Mouse (Mus musculus) ES-Bruce4 (cell line): ENCODE measurements around the gene Gabrr3. TPM values are rescaled to one million over a fixed set of nuclear protein-coding genes. Genes with fewer than 3 reads are reported as not detected.

Experiments used
- H3K27ac ChIP-seq: 2 replicates; pipeline ENCODE4 v1.5.1; 2012; ENCODE audit warnings: low read length, inconsistent platforms; ENCODE audit not compliant: insufficient read depth
- H3K27me3 ChIP-seq: 2 replicates; pipeline ENCODE4 v1.6.1; 2012; ENCODE audit warnings: mild to moderate bottlenecking, low read length, inconsistent platforms; ENCODE audit not compliant: control insufficient read depth, poor library complexity, insufficient read depth, severe bottlenecking
- H3K36me3 ChIP-seq: 2 replicates; pipeline ENCODE4 v1.6.1; 2012; ENCODE audit warnings: inconsistent platforms, mild to moderate bottlenecking, low read length, moderate library complexity; ENCODE audit not compliant: control insufficient read depth, poor library complexity, insufficient read depth, severe bottlenecking
- H3K4me1 ChIP-seq: one replicate; pipeline ENCODE4 v1.8.1; 2011; ENCODE audit warnings: low read length; ENCODE audit not compliant: control insufficient read depth, insufficient read depth
- H3K4me3 ChIP-seq: 2 replicates; pipeline ENCODE4 v1.5.1; 2011; ENCODE audit warnings: low read depth, mild to moderate bottlenecking, low read length
- H3K9ac ChIP-seq: 2 replicates; pipeline ENCODE4 v1.6.1; 2012; ENCODE audit warnings: low read depth, mild to moderate bottlenecking, inconsistent platforms; ENCODE audit not compliant: poor library complexity, severe bottlenecking
- H3K9me3 ChIP-seq: replicated peaks from 2 replicates; pipeline ENCODE4 v1.6.1; 2012; ENCODE audit warnings: mild to moderate bottlenecking, low read length, inconsistent platforms; ENCODE audit not compliant: control insufficient read depth, poor library complexity, insufficient read depth, severe bottlenecking
- CTCF ChIP-seq: IDR thresholded peaks from one replicate; pipeline ENCODE4 v1.8.1; 2011; ENCODE audit warnings: low read depth, low read length
- EP300 ChIP-seq: IDR thresholded peaks from 2 replicates; pipeline ENCODE4 v1.6.1; 2011; ENCODE audit warnings: low read depth, low read length; ENCODE audit not compliant: insufficient read depth
- POLR2A ChIP-seq: IDR thresholded peaks from one replicate; pipeline ENCODE4 v1.8.1; 2011; ENCODE audit warnings: low read length; ENCODE audit not compliant: insufficient read depth
- polyA plus RNA-seq: library from polyadenylated mRNA; stranded (reverse); fragments of >200 nt; gene quantifications from 2 replicates; pipeline ENCODE4 v1.2.4, GENCODE M21; 2011; ENCODE audit warnings: low read depth; ENCODE audit not compliant: missing spikeins, insufficient read depth, insufficient read length

Gabrr3 gene
- polyA plus RNA-seq, 1 experiment: not detected

GRCm38 (mm10) chr16:59472546-59472945 is 65.4 kb downstream of the Gabrr3 start:
- H3K4me3 ChIP-seq: no peak overlapping the region; the same call in 1 of the 2 replicates
- no peak for TF ChIP-seq EP300
- no peak for TF ChIP-seq POLR2A
- TF ChIP-seq CTCF: no peak
- peaks cover 17% of the 10 kb centered on the region for H3K36me3 ChIP-seq
- H3K4me1 ChIP-seq: no peaks in the 10 kb centered on the region
- H3K9me3 ChIP-seq: no peaks in the 10 kb centered on the region
- H3K27me3 ChIP-seq: no peaks in the 10 kb centered on the region
- peak overlapping the region; percentile 27 for H3K9ac ChIP-seq
- no peak overlapping the region for H3K27ac ChIP-seq

- Histone ChIP-seq H3K9me3 (no peaks in the 10 kb centered on the region), H3K4me3 (no peak overlapping the region), H3K36me3 (peaks cover 33% of the 10 kb centered on the region), H3K9ac (no peak overlapping the region), H3K4me1 (no peaks in the 10 kb centered on the region), H3K27ac (no peak overlapping the region), H3K27me3 (no peaks in the 10 kb centered on the region)
- no peak for TF ChIP-seq EP300
- TF ChIP-seq CTCF: peak; percentile 95
- TF ChIP-seq POLR2A: no peak
Measured at GRCm38 (mm10) chr16:59474788-59475187, 67.7 kb downstream of the Gabrr3 start.

- Histone ChIP-seq H3K27ac (no peak overlapping the region), H3K4me1 (no peaks in the 10 kb centered on the region), H3K36me3 (peaks cover 55% of the 10 kb centered on the region), H3K4me3 (no peak overlapping the region), H3K27me3 (no peaks in the 10 kb centered on the region), H3K9me3 (no peaks in the 10 kb centered on the region), H3K9ac (no peak overlapping the region)
- TF ChIP-seq EP300: no peak
- TF ChIP-seq POLR2A: no peak
- no peak for TF ChIP-seq CTCF
Measured at GRCm38 (mm10) chr16:59477955-59478354, 70.8 kb downstream of the Gabrr3 start.

GRCm38 (mm10) chr16:59487239-59487638 is 80.1 kb downstream of the Gabrr3 start:
- Histone ChIP-seq H3K9ac (no peak overlapping the region), H3K27me3 (no peaks in the 10 kb centered on the region), H3K36me3 (peaks cover 72% of the 10 kb centered on the region), H3K9me3 (no peaks in the 10 kb centered on the region), H3K27ac (no peak overlapping the region), H3K4me1 (no peaks in the 10 kb centered on the region), H3K4me3 (no peak overlapping the region)
- no peak for TF ChIP-seq EP300
- no peak for TF ChIP-seq CTCF

GRCm38 (mm10) chr16:59487975-59488548 is 80.9 kb downstream of the Gabrr3 start:
- H3K9ac ChIP-seq: no peak overlapping the region
- H3K4me1 ChIP-seq: no peaks in the 10 kb centered on the region
- H3K9me3 ChIP-seq: no peaks in the 10 kb centered on the region
- peaks cover 72% of the 10 kb centered on the region for H3K36me3 ChIP-seq
- H3K27ac ChIP-seq: no peak overlapping the region
- no peak for TF ChIP-seq POLR2A
- H3K4me3 ChIP-seq: no peak overlapping the region
- H3K27me3 ChIP-seq: no peaks in the 10 kb centered on the region

GRCm38 (mm10) chr16:59493199-59493598 is 86.1 kb downstream of the Gabrr3 start:
- no peaks in the 10 kb centered on the region for H3K27me3 ChIP-seq
- no peaks in the 10 kb centered on the region for H3K9me3 ChIP-seq
- no peak overlapping the region for H3K9ac ChIP-seq
- no peaks in the 10 kb centered on the region for H3K4me1 ChIP-seq
- H3K4me3 ChIP-seq: no peak overlapping the region
- TF ChIP-seq POLR2A (no peak), EP300 (no peak), CTCF (no peak)
- peaks cover 44% of the 10 kb centered on the region for H3K36me3 ChIP-seq
- no peak overlapping the region for H3K27ac ChIP-seq
